In the genomic region with DNA sequence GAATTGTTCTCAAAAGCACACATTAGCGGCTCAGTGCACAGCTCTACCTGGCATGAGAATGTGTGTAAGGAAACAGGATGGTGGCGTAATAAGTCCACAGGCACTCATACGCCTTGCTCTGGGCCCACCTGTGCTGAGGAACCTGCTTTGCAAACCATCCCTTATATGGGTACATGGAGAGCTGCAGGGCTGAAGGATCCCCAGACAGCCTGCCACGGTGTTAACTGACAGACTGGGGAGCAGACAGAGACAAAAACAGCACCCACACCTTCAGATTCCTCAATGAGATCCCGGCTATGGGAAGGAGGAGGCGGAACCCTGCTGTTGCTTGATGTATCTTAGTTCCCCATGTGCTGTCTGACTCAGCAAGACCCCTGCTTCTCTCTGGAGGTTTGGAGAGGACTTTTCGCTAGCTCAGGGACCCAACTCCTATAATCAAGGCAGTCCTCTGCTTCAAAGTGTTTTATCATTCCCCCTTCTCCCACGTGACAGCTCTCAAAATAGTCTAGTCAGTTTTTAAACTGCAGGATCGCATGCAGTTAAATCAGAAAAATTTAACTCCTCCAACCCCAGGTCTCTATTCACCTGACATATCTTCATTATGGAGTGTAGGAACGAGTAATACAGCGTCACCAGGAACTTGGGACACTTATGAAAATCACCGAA, we compare ENCODE assay signal across 10 mouse cellular contexts. TPM values are rescaled to one million over a fixed set of nuclear protein-coding genes. Genes with fewer than 3 reads are reported as not detected.
DNase-seq lines count a peak whose midpoint lies in the region; ATAC-seq and TF ChIP-seq lines count a peak whose summit lies in the region.
"Had no signal": no experiment of that assay in that cellular context is flagged by ENCODE, and none has a peak within 500 bp of the region (broad histone marks: within the 10 kb centered on the region; RNA-seq: fewer than 3 reads in every experiment).

No protein-coding gene starts in this region.

- H3K27me3 ChIP-seq in heart, embryonic 15.5 days: no peaks in the 10 kb centered on the region

- no peaks in the 10 kb centered on the region for H3K4me1 ChIP-seq in lung, adult 2 months (ENCODE audit: control insufficient read depth, insufficient read depth, low read length)
- H3K4me1 ChIP-seq in heart, embryonic 15.5 days (replicated peaks): peaks cover 27% of the 10 kb centered on the region

- peak; percentile 10 for DNase-seq in lung, adult 2 months
- no peak for DNase-seq in lung, postnatal 10 days
- DNase-seq in left cerebral cortex, postnatal 10 days (ENCODE audit: extremely low spot score in 1 of 2, low spot score in 2 of 2): peak; percentile 52 to 59
- peak; percentile 86 for DNase-seq in telencephalon, adult 2 months (ENCODE audit: low read depth, low spot score)
- no peak for DNase-seq in gastrocnemius, postnatal 10 days
- no peak for DNase-seq in liver
- DNase-seq: kidney, postnatal 4 days; thymus, adult 2 months had no signal

- H3K36me3 ChIP-seq in heart, embryonic 15.5 days: no peaks in the 10 kb centered on the region

- no peak overlapping the region for H3K4me3 ChIP-seq in lung, adult 2 months (replicated peaks; ENCODE audit: extremely low read depth, low read depth, low read length)
- no peak overlapping the region for H3K4me3 ChIP-seq in heart, embryonic 15.5 days

- peak overlapping the region; percentile 89 for H3K27ac ChIP-seq in heart, embryonic 15.5 days
- H3K27ac ChIP-seq: macrophage had no signal

- peak overlapping the region; percentile 29; the same call in 1 of the 2 replicates for H3K9ac ChIP-seq in heart, embryonic 15.5 days

- 62% methylated on average over 12 of the region's 12 CpGs for WGBS in lung, adult 2 months
- 39% methylated on average over 12 of the region's 12 CpGs for WGBS in heart, embryonic 15.5 days

- TF ChIP-seq POLR2A in lung, adult 2 months (IDR thresholded peaks at IDR 0.05; ENCODE audit: borderline replicate concordance, extremely low read depth, low read depth, low read length): no peak

- intact Hi-C loops in left cerebral cortex, postnatal 10 days (cut with DNase I): loop anchor here (5.0 to 10.0 kb wide), 2 partner anchors 90 to 143 kb away; a partner anchor contains a TSS

- ATAC-seq in heart, embryonic 15.5 days (replicated peaks; ENCODE audit: insufficient number of reproducible peaks, insufficient read depth, low FRiP score, low read depth): peak; percentile 76

- no peaks in the 10 kb centered on the region for H3K9me3 ChIP-seq in heart, embryonic 15.5 days (replicated peaks)

- TF ChIP-seq CTCF in lung, adult 2 months (IDR thresholded peaks at IDR 0.05; ENCODE audit: insufficient read depth, low read length): no peak

- peak overlapping the region; percentile 36 for H3K4me2 ChIP-seq in heart, embryonic 15.5 days

RNA-seq across cellular contexts. Expression of a gene that starts 50.9 kb away (rescaled TPM):
- 0.48 and 0.75 TPM in 2 replicates for polyA plus RNA-seq in lung, adult 2 months (2012; rRNA removed)
- polyA plus RNA-seq in heart, embryonic 15.5 days (2015; fragmentation: Nextera tagmentation; extraction: Ambion mirVana): 35.3 and 35.8 TPM in 2 replicates
- total RNA-seq in left cerebral cortex, postnatal 10 days (2021): 10 to 100 TPM; 16.4 TPM
- total RNA-seq in gastrocnemius, postnatal 10 days (2021): 1 to 10 TPM; 1.7 to 2.2 TPM

Comparison
In these comparisons a context has a peak if more than half of its experiments do, and no peak if none do; other contexts are left out.
1. DNase-seq: peak in lung, adult 2 months (single experiment), left cerebral cortex, postnatal 10 days (2 of 2) and telencephalon, adult 2 months (single experiment); none in lung, postnatal 10 days (single experiment), gastrocnemius, postnatal 10 days (single experiment) and liver (single experiment).
2. RNA of a gene that starts 50.9 kb away (total RNA-seq): 16.4 TPM in left cerebral cortex, postnatal 10 days; 1.7 to 2.2 TPM in gastrocnemius, postnatal 10 days; every median in the first group is over 4 times any median in the second.